Mouse (Mus musculus): ENCODE data around the gene Vps26c. TPM values are rescaled to one million over a fixed set of nuclear protein-coding genes. Genes with fewer than 3 reads are reported as not detected.

The Vps26c gene
- polyA plus RNA-seq, 1 experiment from 2014 or later: 53.2 TPM

DNA sequence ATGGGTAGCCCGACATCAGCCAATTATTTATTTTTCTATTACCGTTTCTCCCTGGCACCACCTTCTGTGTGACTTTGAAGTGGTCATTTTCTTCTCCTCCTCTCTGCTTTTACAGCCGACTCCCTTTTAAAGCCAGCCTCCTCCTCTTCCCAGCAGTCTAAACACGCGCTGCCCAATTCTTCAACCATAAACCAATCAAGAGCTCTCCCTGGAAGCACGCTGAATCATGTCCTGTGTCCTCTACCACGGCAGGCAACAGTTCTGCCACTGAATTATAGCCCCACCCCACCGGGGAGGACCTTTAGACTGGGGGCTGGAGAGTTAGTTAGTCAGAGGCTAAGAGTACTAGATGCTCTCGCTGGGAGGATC is 10.5 kb upstream of the Vps26c start:
- Histone ChIP-seq H3K36me3 (no peaks in the 10 kb centered on the region), H3K4me3 (no peak overlapping the region), H3K4me1 (0 out of 2 replicates have a peak, but pooled peaks cover 11% of the 10 kb centered on the region), H3K27me3 (ENCODE audit: low read depth, poor library complexity, severe bottlenecking) (no peaks in the 10 kb centered on the region), H3K27ac (no peak overlapping the region), H3K9me3 (replicated peaks) (no peaks in the 10 kb centered on the region)
- no peak for DNase-seq (ENCODE audit: low spot score)
- 36% methylated on average over 9 of the region's 9 CpGs for WGBS

DNA sequence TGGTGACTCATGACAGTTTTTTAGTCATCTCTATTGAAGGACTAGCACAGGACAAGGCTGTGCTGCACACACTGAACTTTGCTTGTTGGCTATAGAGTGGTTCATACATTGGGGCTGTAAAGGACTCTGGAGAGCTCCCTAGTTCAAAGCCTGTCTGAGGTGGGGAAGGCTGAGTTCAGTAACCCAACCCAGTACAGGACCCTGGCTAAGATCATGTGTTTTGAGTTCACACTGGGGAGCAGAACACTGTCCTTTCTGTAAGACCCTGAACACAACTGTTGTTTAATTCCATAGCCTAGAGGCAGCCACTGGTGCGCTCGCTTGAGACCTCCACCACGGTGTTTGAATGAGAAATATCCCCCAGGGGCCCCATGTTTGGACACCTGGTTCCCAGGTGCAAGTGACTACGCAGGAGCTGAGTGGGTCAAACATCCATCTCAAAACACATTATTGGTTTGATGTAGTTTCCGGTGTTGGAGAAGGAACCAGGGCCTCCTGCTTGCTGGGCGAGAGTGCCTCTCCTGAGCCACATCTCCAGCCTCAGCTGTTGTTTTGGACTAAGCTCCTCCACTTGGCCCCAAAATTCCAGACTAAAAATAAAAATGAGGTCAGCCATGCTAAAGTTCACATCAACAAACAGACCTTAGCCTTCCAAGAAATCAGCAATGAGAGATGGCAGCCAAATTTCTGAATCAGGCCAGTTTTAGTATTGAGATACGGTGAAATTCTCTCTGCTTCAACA is 10.0 kb upstream of the Vps26c start:
- Histone ChIP-seq H3K9me3 (replicated peaks) (no peaks in the 10 kb centered on the region), H3K4me1 (0 out of 2 replicates have a peak, but pooled peaks cover 11% of the 10 kb centered on the region), H3K27ac (0 out of 2 replicates have a peak overlapping the region, but pooled peaks have one; percentile 15), H3K4me3 (no peak overlapping the region), H3K36me3 (no peaks in the 10 kb centered on the region), H3K27me3 (ENCODE audit: low read depth, poor library complexity, severe bottlenecking) (no peaks in the 10 kb centered on the region)
- 80% methylated on average over 7 of the region's 7 CpGs for WGBS
- DNase-seq (ENCODE audit: low spot score): no peak

DNA sequence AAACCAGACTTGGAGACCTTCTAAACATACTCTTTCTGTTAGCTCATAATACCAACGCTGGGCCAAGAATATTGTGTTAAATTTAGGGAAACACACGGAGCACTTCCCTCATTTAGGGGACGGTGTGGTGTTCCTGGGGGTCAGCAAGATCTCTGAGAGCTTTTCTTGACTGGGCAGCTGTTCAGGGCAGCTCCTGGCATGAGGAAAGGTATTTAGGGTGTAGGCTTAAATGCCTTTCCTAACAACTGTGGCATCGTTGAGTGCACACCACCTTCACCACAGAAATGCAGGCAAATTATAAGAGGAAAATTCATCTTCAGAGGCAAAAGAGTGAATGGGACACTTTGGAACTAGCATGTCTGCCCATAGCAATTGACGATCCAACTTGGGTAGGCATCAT is 9.1 kb upstream of the Vps26c start:
- H3K27me3 ChIP-seq (ENCODE audit: low read depth, poor library complexity, severe bottlenecking): no peaks in the 10 kb centered on the region
- WGBS: 87% methylated on average over 5 of the region's 5 CpGs
- no peak for DNase-seq (ENCODE audit: low spot score)

DNA sequence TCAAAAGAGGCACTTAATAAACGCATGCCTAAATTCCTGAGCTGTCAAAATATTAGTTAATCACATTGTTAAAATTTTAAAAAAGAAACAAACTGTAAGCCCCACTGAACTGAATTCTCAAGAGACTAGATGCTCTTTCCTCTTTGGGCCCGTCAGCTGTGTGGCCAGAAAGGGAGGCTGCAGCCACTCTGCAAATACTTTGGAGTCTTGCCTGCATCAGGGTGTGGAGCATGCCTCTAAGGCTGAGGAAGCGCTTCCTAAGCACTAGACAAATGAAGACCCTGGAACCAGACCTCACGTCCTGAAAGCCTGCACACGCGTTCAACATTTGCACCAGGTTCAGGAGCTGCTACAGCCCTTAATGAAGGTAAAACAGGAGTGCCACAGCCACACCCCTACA is 7.0 kb upstream of the Vps26c start:
- no peak overlapping the region for H3K4me3 ChIP-seq
- no peaks in the 10 kb centered on the region for H3K27me3 ChIP-seq (ENCODE audit: low read depth, poor library complexity, severe bottlenecking)
- no peak for DNase-seq (ENCODE audit: low spot score)
- WGBS: 85% methylated on average over 6 of the region's 6 CpGs
- H3K9me3 ChIP-seq (replicated peaks): no peaks in the 10 kb centered on the region
- no peak overlapping the region for H3K27ac ChIP-seq
- H3K4me1 ChIP-seq: 0 out of 2 replicates have a peak, but pooled peaks cover 11% of the 10 kb centered on the region
- H3K36me3 ChIP-seq: no peaks in the 10 kb centered on the region

More for the DNA sequence above, 9.1 kb upstream of the Vps26c start:
- H3K36me3 ChIP-seq: no peaks in the 10 kb centered on the region
- H3K27ac ChIP-seq: no peak overlapping the region
- 0 out of 2 replicates have a peak, but pooled peaks cover 11% of the 10 kb centered on the region for H3K4me1 ChIP-seq
- H3K4me3 ChIP-seq: no peak overlapping the region
- H3K9me3 ChIP-seq (replicated peaks): no peaks in the 10 kb centered on the region

DNA sequence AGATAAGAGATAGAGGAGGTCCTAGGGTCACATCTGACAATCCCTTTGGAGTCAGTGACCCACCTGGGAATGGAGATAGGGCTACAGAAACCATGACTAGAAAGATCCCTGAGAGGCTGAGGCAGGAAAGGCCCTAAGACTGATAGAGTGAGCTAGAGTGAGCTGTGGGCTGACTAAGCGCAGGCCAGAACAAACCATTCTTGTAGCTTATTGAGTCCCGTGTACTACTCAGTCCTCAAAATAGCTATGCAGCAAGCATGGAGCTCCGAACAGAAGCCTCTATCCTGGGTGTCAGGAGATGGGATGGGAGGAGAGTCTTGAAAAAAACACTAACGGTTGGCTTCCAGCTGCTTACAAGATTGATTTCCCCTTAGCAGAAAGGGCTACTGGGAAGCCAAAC is 4.6 kb upstream of the Vps26c start:
- H3K9me3 ChIP-seq (replicated peaks): no peaks in the 10 kb centered on the region
- 83% methylated on average over 4 of the region's 4 CpGs for WGBS
- H3K4me1 ChIP-seq: peaks cover 5% of the 10 kb centered on the region
- H3K36me3 ChIP-seq: no peaks in the 10 kb centered on the region
- H3K4me3 ChIP-seq: no peak overlapping the region
- H3K27ac ChIP-seq: no peak overlapping the region
- H3K27me3 ChIP-seq (ENCODE audit: low read depth, poor library complexity, severe bottlenecking): no peaks in the 10 kb centered on the region
- no peak for DNase-seq (ENCODE audit: low spot score)

DNA sequence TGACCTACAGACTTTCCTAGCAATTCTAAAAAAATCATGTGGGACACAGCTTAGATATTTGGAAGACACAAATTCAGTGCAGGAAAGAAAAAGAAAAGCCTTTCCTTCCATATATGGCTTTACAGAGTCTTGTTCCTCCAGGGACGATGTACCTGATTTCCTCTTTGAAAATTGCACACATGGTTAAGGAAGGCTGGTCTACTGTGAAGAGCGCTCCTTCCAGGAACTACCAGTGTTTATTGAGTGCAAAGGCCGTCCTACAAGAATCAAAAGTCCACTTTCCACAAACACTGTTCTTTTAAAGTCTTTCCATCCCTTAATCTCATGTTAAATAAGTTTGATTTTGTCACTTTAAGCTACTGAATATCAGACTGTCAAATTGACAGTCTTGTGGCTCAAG is 916 bp upstream of the Vps26c start:
- Histone ChIP-seq H3K9me3 (replicated peaks) (no peaks in the 10 kb centered on the region), H3K27ac (peak overlapping the region; percentile 95), H3K4me3 (peak overlapping the region; percentile 88), H3K27me3 (ENCODE audit: low read depth, poor library complexity, severe bottlenecking) (no peaks in the 10 kb centered on the region), H3K36me3 (no peaks in the 10 kb centered on the region), H3K4me1 (peaks cover 24% of the 10 kb centered on the region)
- WGBS: 68% methylated on average over 3 of the region's 3 CpGs
- DNase-seq (ENCODE audit: low spot score): no peak

DNA sequence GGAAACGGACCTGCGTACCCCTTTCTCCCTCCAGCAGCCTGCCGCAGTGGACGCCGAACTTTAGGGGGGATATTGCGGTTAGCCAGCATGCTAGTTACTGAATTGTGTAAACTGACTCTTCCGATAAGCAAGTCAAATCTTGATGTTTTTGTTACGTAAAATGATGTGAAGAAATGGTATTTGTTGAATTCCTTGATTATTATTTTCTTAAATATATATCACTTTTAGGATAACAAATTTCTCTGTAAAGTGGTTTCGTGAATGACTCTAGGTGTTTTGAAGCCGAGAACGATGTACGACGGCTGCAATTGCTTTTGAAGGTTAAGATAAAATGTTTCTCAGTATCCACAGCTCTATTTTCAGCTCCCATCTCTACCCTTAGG is 513 bp upstream of the Vps26c start:
- 7% methylated on average over 13 of the region's 13 CpGs for WGBS
- Histone ChIP-seq H3K4me3 (peak overlapping the region; percentile 88), H3K9me3 (replicated peaks) (no peaks in the 10 kb centered on the region), H3K4me1 (peaks cover 24% of the 10 kb centered on the region), H3K27ac (peak overlapping the region; percentile 95), H3K27me3 (ENCODE audit: low read depth, poor library complexity, severe bottlenecking) (no peaks in the 10 kb centered on the region), H3K36me3 (no peaks in the 10 kb centered on the region)
- no peak for DNase-seq (ENCODE audit: low spot score)

DNA sequence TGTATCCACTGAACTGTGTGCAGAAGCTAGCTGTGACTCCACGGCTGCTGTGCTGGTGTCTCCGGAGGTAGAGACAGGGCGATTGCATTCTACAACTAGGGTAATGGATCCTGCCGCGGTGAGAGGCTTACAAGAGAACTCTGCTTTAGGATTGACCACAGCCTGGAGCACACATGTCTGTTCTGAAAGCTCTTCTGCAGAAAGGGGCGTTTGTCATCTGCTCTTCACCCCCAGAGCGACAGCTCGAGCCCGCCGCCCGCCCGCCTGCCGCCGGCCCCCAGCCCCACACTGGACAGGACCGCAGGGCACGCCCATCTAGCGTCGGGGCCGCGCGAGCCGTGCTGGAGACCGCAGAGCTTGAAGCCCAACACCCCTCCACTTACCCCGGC is 681 bp downstream of the Vps26c start:
- Histone ChIP-seq H3K36me3 (no peaks in the 10 kb centered on the region), H3K4me1 (peaks cover 24% of the 10 kb centered on the region), H3K4me3 (peak overlapping the region; percentile 88), H3K27me3 (ENCODE audit: low read depth, poor library complexity, severe bottlenecking) (no peaks in the 10 kb centered on the region), H3K9me3 (replicated peaks) (no peaks in the 10 kb centered on the region), H3K27ac (peak overlapping the region; percentile 95)
- WGBS: under 1% methylated on average over 24 of the region's 24 CpGs
- DNase-seq (ENCODE audit: low spot score): no peak

DNA sequence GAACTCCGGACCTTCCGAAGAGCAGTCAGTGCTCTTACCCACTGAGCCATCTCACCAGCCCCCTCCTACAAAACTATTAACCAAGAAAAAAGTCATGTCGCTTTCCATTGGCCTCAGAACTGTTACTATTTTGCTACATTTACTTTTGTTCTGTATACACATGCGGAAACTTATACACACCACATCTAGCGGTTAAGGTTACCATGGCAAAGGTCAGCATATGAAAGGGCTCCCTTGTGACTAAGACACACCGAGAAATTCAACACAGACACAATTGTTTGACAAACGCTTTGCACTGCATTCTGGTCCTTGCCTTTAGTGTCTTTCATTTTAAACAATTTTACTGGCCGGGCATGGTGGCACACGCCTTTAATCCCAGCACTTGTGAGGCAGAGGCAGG is 1.9 kb downstream of the Vps26c start:
- Histone ChIP-seq H3K27me3 (ENCODE audit: low read depth, poor library complexity, severe bottlenecking) (no peaks in the 10 kb centered on the region), H3K4me3 (no peak overlapping the region), H3K27ac (no peak overlapping the region), H3K4me1 (peaks cover 24% of the 10 kb centered on the region), H3K9me3 (replicated peaks) (no peaks in the 10 kb centered on the region), H3K36me3 (no peaks in the 10 kb centered on the region)
- WGBS: 92% methylated on average over 9 of the region's 9 CpGs
- DNase-seq (ENCODE audit: low spot score): no peak

DNA sequence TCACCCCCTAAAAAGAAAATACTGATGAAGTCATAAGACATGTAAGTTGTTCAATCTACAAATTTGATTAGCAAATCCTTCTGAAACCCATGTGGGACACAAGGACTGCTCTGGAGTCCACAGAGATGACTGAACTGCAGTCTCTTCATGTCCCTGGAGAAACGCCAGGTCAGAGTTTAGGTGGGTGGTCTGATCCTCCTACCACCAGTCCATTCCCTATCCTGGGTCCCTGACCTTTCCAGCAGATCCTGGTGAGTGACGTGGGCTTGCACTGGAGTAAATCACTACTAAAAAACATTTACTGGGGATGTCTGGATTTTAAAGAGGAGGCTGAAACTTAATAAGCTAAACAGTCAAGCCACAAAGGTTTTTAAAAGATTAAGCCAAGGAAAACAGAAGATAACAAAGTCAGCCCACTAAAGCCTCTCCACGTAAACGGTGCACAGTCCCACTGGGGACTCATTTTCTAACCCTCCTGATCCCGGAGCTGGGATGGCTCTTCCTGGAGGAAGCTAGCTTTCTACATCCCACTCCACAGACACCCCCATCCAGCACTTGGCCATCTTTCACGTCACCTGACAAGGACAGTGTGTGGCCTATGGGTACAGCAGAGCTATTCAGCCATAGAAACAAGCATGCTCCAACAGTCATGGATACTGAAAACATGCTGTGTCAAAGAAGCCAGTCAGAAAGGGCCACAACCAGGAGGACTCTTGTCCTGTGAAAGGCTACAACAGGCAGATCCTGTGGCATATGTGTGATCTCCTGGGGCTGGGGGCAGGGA is 2.8 kb downstream of the Vps26c start:
- H3K4me1 ChIP-seq: peaks cover 32% of the 10 kb centered on the region
- 60% methylated on average over 6 of the region's 6 CpGs for WGBS
- H3K27me3 ChIP-seq (ENCODE audit: low read depth, poor library complexity, severe bottlenecking): no peaks in the 10 kb centered on the region
- H3K9me3 ChIP-seq (replicated peaks): no peaks in the 10 kb centered on the region
- H3K4me3 ChIP-seq: no peak overlapping the region
- no peaks in the 10 kb centered on the region for H3K36me3 ChIP-seq
- no peak overlapping the region for H3K27ac ChIP-seq
- DNase-seq (ENCODE audit: low spot score): no peak

DNA sequence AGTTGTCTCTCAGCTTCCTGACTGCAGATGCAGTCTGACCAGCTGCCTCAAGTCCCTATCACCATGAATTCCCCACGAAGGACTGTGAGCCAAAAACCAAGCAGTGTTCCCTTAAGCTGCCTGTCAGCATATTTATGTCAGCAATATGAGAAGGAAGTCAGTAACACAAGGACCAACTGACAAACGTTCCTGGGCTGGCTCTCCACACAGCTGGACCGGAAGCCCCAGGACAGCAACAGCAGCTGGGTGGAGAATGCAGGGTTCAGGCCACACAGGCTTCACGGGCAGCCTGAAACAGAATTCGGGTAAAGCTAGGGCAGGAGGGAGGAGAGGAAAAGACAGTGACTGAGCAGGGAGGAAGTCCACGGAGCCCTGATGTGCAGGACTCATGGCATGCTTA is 7.6 kb downstream of the Vps26c start:
- no peaks in the 10 kb centered on the region for H3K27me3 ChIP-seq (ENCODE audit: low read depth, poor library complexity, severe bottlenecking)
- 67% methylated on average over 6 of the region's 6 CpGs for WGBS

DNA sequence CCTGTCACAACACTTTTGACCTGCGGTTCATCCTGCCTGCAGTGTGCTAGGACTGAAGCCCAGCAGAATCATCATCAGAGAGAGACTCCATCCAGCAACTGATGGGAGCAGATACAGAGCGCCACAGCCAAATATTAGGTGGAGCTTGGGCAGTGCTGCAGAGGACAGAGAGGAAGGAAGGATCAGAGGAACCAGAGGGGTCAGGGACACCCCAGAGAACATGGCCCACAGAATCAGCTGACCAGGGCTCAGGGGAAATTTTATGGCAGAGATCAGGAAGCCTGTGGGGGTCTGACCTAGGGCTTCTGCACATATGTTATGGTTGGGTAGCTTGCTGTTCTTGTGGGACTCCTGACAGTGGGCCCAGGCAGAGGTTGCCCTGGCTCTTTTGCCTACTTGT is 9.0 kb downstream of the Vps26c start:
- Histone ChIP-seq H3K4me1 (peaks cover 11% of the 10 kb centered on the region), H3K9me3 (replicated peaks) (no peaks in the 10 kb centered on the region), H3K27ac (no peak overlapping the region), H3K27me3 (ENCODE audit: low read depth, poor library complexity, severe bottlenecking) (no peaks in the 10 kb centered on the region), H3K4me3 (no peak overlapping the region), H3K36me3 (peaks cover 29% of the 10 kb centered on the region)
- 91% methylated on average over 2 of the region's 2 CpGs for WGBS
- no peak for DNase-seq (ENCODE audit: low spot score)

More for the DNA sequence above, 7.6 kb downstream of the Vps26c start:
- Histone ChIP-seq H3K4me1 (peaks cover 15% of the 10 kb centered on the region), H3K4me3 (no peak overlapping the region), H3K27ac (no peak overlapping the region), H3K36me3 (peaks cover 22% of the 10 kb centered on the region), H3K9me3 (replicated peaks) (no peaks in the 10 kb centered on the region)
- no peak for DNase-seq (ENCODE audit: low spot score)

DNA sequence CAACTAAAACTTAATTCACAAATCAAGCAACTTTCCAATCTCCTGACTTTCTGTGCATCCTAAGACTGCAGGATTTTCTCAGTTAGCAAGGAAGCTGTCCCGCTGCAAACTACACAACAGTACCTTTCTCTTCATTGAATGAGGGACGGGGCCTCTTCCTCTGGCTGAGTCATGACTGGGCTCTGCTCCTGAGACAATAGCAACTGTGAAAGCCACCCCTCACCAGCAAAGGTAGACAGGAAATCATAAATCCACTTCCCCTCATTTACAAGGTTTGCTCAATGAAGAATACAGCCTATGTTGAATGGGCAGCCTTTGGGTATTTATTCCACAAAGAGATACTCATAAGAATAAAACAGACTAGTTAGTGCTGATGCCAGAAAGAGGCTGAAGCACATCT is 16.6 kb downstream of the Vps26c start:
- Histone ChIP-seq H3K27ac (no peak overlapping the region), H3K36me3 (peaks cover 68% of the 10 kb centered on the region), H3K9me3 (replicated peaks) (no peaks in the 10 kb centered on the region), H3K4me3 (no peak overlapping the region), H3K4me1 (no peaks in the 10 kb centered on the region), H3K27me3 (ENCODE audit: low read depth, poor library complexity, severe bottlenecking) (no peaks in the 10 kb centered on the region)
- 90% methylated on average over 2 of the region's 2 CpGs for WGBS
- no peak for DNase-seq (ENCODE audit: low spot score)

Measured in limb, embryonic 10.5 days (tissue).